Mouse (Mus musculus) liver, embryonic 13.5 days (tissue): Measurements from ENCODE around the gene Gart. TPM values are rescaled to one million over a fixed set of nuclear protein-coding genes. Genes with fewer than 3 reads are reported as not detected.

ENCODE experiments used
- ATAC-seq: fragments of 200-750 bp; cut with Nextera tagmentation; 2 replicates; pipeline ENCODE4 v1.8.0; 2017; ENCODE audit warnings: low read depth, mild to moderate bottlenecking, moderate number of reproducible peaks, moderate library complexity
- DNase-seq: peaks from one replicate; pipeline ENCODE4 v3.0.0; 2022
- H3K27ac ChIP-seq: fragments of 300-500 bp; sonication (generic); 2 replicates; pipeline ENCODE4 v1.5.1; 2015; ENCODE audit warnings: moderate library complexity, mild to moderate bottlenecking, inconsistent platforms
- H3K27me3 ChIP-seq: fragments of 300-500 bp; sonication (generic); 2 replicates; pipeline ENCODE4 v1.6.1; 2015; ENCODE audit warnings: mild to moderate bottlenecking, inconsistent platforms
- H3K36me3 ChIP-seq: fragments of 300-500 bp; sonication (generic); 2 replicates; pipeline ENCODE4 v1.6.1; 2015; ENCODE audit warnings: mild to moderate bottlenecking, inconsistent platforms
- H3K4me1 ChIP-seq: fragments of 300-500 bp; sonication (generic); replicated peaks from 2 replicates; pipeline ENCODE4 v1.6.1; 2015; ENCODE audit warnings: inconsistent platforms
- H3K4me2 ChIP-seq: fragments of 300-500 bp; sonication (generic); 2 replicates; pipeline ENCODE4 v1.6.1; 2015; ENCODE audit warnings: inconsistent platforms, mild to moderate bottlenecking, moderate library complexity
- H3K4me3 ChIP-seq: fragments of 300-500 bp; sonication (generic); replicated peaks from 2 replicates; pipeline ENCODE4 v1.5.1; 2015; ENCODE audit warnings: mild to moderate bottlenecking, inconsistent platforms
- H3K9ac ChIP-seq: fragments of 300-500 bp; sonication (generic); 2 replicates; pipeline ENCODE4 v1.6.1; 2015; ENCODE audit warnings: mild to moderate bottlenecking, inconsistent platforms
- H3K9me3 ChIP-seq: fragments of 300-500 bp; sonication (generic); replicated peaks from 2 replicates; pipeline ENCODE4 v1.6.1; 2016; ENCODE audit warnings: inconsistent platforms
- WGBS: fragments of 180-500 bp; shearing (Covaris S2); methylation state at CpG from one replicate; pipeline ENCODE4 v1.1.7; 2015; ENCODE audit not compliant: insufficient replicate concordance; 5-methylcytosine and 5-hydroxymethylcytosine counted together
- polyA plus RNA-seq: library from polyadenylated mRNA; unstranded; fragments of >200 nt; fragmentation: Nextera tagmentation; extraction: Ambion mirVana; gene quantifications from 2 replicates; pipeline ENCODE4 v1.2.1, GENCODE M21; 2015

Gene Gart
- polyA plus RNA-seq, 1 experiment from 2014 or later, result 116 TPM

- DNase-seq, result no peak
- no peak for ATAC-seq
- 81% methylated on average over 4 of the region's 4 CpGs for WGBS
- Histone ChIP-seq H3K9me3 (no peaks in the 10 kb centered on the region), H3K27me3 (no peaks in the 10 kb centered on the region), H3K27ac (no peak overlapping the region), H3K4me2 (no peak overlapping the region), H3K9ac (no peak overlapping the region), H3K4me1 (no peaks in the 10 kb centered on the region), H3K4me3 (no peak overlapping the region), H3K36me3 (peaks cover 96% of the 10 kb centered on the region)
These were observed 17.0 kb downstream of the Gart start for GRCm38 (mm10) chr16:91629749-91630148.

- ATAC-seq (no peak), DNase-seq (no peak)
- no peaks in the 10 kb centered on the region for H3K4me1 ChIP-seq
- no peaks in the 10 kb centered on the region for H3K27me3 ChIP-seq
- no peak overlapping the region for H3K4me2 ChIP-seq
- no peaks in the 10 kb centered on the region for H3K9me3 ChIP-seq
- H3K27ac ChIP-seq, result no peak overlapping the region
- 80% methylated on average over 3 of the region's 3 CpGs for WGBS
- no peak overlapping the region for H3K4me3 ChIP-seq
- peaks cover 95% of the 10 kb centered on the region for H3K36me3 ChIP-seq
- H3K9ac ChIP-seq, result no peak overlapping the region
These were observed 18.1 kb downstream of the Gart start for GRCm38 (mm10) chr16:91628673-91629072.

GRCm38 (mm10) chr16:91627831-91628230, 18.9 kb downstream of the Gart start:
- Histone ChIP-seq H3K4me2 (no peak overlapping the region), H3K27ac (no peak overlapping the region), H3K27me3 (no peaks in the 10 kb centered on the region), H3K36me3 (peaks cover 96% of the 10 kb centered on the region), H3K9ac (no peak overlapping the region), H3K4me3 (no peak overlapping the region), H3K4me1 (no peaks in the 10 kb centered on the region), H3K9me3 (no peaks in the 10 kb centered on the region)
- ATAC-seq (no peak), DNase-seq (no peak)
- 75% methylated on average over 7 of the region's 7 CpGs for WGBS

- 89% methylated on average over 9 of the region's 9 CpGs for WGBS
- H3K9ac ChIP-seq, result no peak overlapping the region
- H3K4me1 ChIP-seq, result peaks cover 5% of the 10 kb centered on the region
- peaks cover 83% of the 10 kb centered on the region for H3K36me3 ChIP-seq
- H3K4me3 ChIP-seq, result no peak overlapping the region
- H3K4me2 ChIP-seq, result no peak overlapping the region
- DNase-seq (no peak), ATAC-seq (no peak)
- H3K9me3 ChIP-seq, result no peaks in the 10 kb centered on the region
- no peak overlapping the region for H3K27ac ChIP-seq
- H3K27me3 ChIP-seq, result no peaks in the 10 kb centered on the region
These were observed 23.7 kb downstream of the Gart start for GRCm38 (mm10) chr16:91623074-91623473.

GRCm38 (mm10) chr16:91620991-91621390, 25.8 kb downstream of the Gart start:
- ATAC-seq (no peak), DNase-seq (no peak)
- 86% methylated on average over 11 of the region's 11 CpGs for WGBS
- H3K4me1 ChIP-seq, result peaks cover 7% of the 10 kb centered on the region
- H3K9ac ChIP-seq, result no peak overlapping the region
- H3K9me3 ChIP-seq, result no peaks in the 10 kb centered on the region
- no peak overlapping the region for H3K4me2 ChIP-seq
- 0 out of 2 replicates have a peak, but pooled peaks cover 5% of the 10 kb centered on the region for H3K27me3 ChIP-seq
- H3K4me3 ChIP-seq, result no peak overlapping the region
- H3K27ac ChIP-seq, result no peak overlapping the region
- peaks cover 62% of the 10 kb centered on the region for H3K36me3 ChIP-seq

- WGBS, result 79% methylated on average over 5 of the region's 5 CpGs
- H3K36me3 ChIP-seq, result peaks cover 54% of the 10 kb centered on the region
- H3K9me3 ChIP-seq, result no peaks in the 10 kb centered on the region
These were observed 26.6 kb downstream of the Gart start for GRCm38 (mm10) chr16:91620185-91620584.

GRCm38 (mm10) chr16:91618511-91619501, 27.9 kb downstream of the Gart start, which contains the start of gene Dnajc28:
TSS of gene Dnajc28 (minus strand) at chr16:91619026.
- peaks cover 42% of the 10 kb centered on the region for H3K36me3 ChIP-seq
- peak within 1 kb of the TSS; percentile 15; the same call in 1 of the 2 replicates for H3K27ac ChIP-seq
- peak within 1 kb of the TSS; percentile 82 for H3K4me2 ChIP-seq
- peaks cover 7% of the 10 kb centered on the region for H3K4me1 ChIP-seq
- ATAC-seq (peak; percentile 92), DNase-seq (peak; percentile 75)
- 10% methylated on average over 39 of the region's 39 CpGs for WGBS
- 0 out of 2 replicates have a peak, but pooled peaks cover 5% of the 10 kb centered on the region for H3K27me3 ChIP-seq
- no peaks in the 10 kb centered on the region for H3K9me3 ChIP-seq
- peak within 1 kb of the TSS; percentile 74 for H3K4me3 ChIP-seq
- H3K9ac ChIP-seq, result peak within 1 kb of the TSS; percentile 80

More at GRCm38 (mm10) chr16:91620185-91620584, 26.6 kb downstream of the Gart start:
- Histone ChIP-seq H3K4me3 (no peak overlapping the region), H3K27ac (no peak overlapping the region), H3K4me1 (peaks cover 7% of the 10 kb centered on the region), H3K27me3 (0 out of 2 replicates have a peak, but pooled peaks cover 5% of the 10 kb centered on the region), H3K9ac (no peak overlapping the region), H3K4me2 (no peak overlapping the region)
- DNase-seq (no peak), ATAC-seq (no peak)

GRCm38 (mm10) chr16:91614552-91614951, 32.2 kb downstream of the Gart start:
- H3K27me3 ChIP-seq, result 0 out of 2 replicates have a peak, but pooled peaks cover 5% of the 10 kb centered on the region
- H3K27ac ChIP-seq, result no peak overlapping the region
- ATAC-seq (no peak), DNase-seq (no peak)
- no peaks in the 10 kb centered on the region for H3K9me3 ChIP-seq
- no peak overlapping the region for H3K4me2 ChIP-seq
- H3K4me3 ChIP-seq, result no peak overlapping the region
- 69% methylated on average over 6 of the region's 6 CpGs for WGBS
- H3K36me3 ChIP-seq, result no peaks in the 10 kb centered on the region
- no peak overlapping the region for H3K9ac ChIP-seq
- peaks cover 7% of the 10 kb centered on the region for H3K4me1 ChIP-seq

GRCm38 (mm10) chr16:91612525-91612924, 34.2 kb downstream of the Gart start:
- Histone ChIP-seq H3K4me1 (no peaks in the 10 kb centered on the region), H3K4me3 (no peak overlapping the region), H3K4me2 (no peak overlapping the region), H3K9me3 (no peaks in the 10 kb centered on the region), H3K9ac (no peak overlapping the region), H3K27me3 (0 out of 2 replicates have a peak, but pooled peaks cover 5% of the 10 kb centered on the region), H3K36me3 (no peaks in the 10 kb centered on the region), H3K27ac (no peak overlapping the region)
- ATAC-seq, result no peak
- no peak for DNase-seq
- 76% methylated on average over 5 of the region's 5 CpGs for WGBS

GRCm38 (mm10) chr16:91611248-91611647, 35.5 kb downstream of the Gart start:
- H3K4me3 ChIP-seq, result no peak overlapping the region
- H3K36me3 ChIP-seq, result no peaks in the 10 kb centered on the region
- H3K27me3 ChIP-seq, result 0 out of 2 replicates have a peak, but pooled peaks cover under 1% of the 10 kb centered on the region
- H3K27ac ChIP-seq, result no peak overlapping the region
- H3K4me2 ChIP-seq, result no peak overlapping the region
- WGBS, result 53% methylated on average over 11 of the region's 11 CpGs
- DNase-seq (no peak), ATAC-seq (no peak)
- H3K9ac ChIP-seq, result no peak overlapping the region
- no peaks in the 10 kb centered on the region for H3K9me3 ChIP-seq
- H3K4me1 ChIP-seq, result no peaks in the 10 kb centered on the region

- ATAC-seq (no peak), DNase-seq (no peak)
- Histone ChIP-seq H3K36me3 (no peaks in the 10 kb centered on the region), H3K9ac (no peak overlapping the region), H3K27ac (no peak overlapping the region), H3K4me1 (no peaks in the 10 kb centered on the region), H3K27me3 (no peaks in the 10 kb centered on the region), H3K4me3 (no peak overlapping the region), H3K9me3 (no peaks in the 10 kb centered on the region), H3K4me2 (no peak overlapping the region)
- 64% methylated on average over 9 of the region's 9 CpGs for WGBS
These were observed 37.1 kb downstream of the Gart start for GRCm38 (mm10) chr16:91609501-91610245.
